ENCODE assay signal across 14 mouse cellular contexts in genomic region chr3:96135011-96135410, GRCm38 (mm10). TPM values are rescaled to one million over a fixed set of nuclear protein-coding genes. Genes with fewer than 3 reads are reported as not detected.
A peak's percentile ranks its signal among the peaks of the same experiment; 100 is the strongest.
DNase-seq lines count a peak whose midpoint lies in the region; ATAC-seq and TF ChIP-seq lines count a peak whose summit lies in the region.
"Had no signal": no experiment of that assay in that cellular context is flagged by ENCODE, and none has a peak within 500 bp of the region (broad histone marks: within the 10 kb centered on the region; RNA-seq: fewer than 3 reads in every experiment).

No protein-coding gene starts in this region.

- H3K9ac ChIP-seq in kidney, embryonic 16.5 days (replicated peaks; ENCODE audit: low read length) = no peak overlapping the region
- no peak overlapping the region for H3K9ac ChIP-seq in midbrain, embryonic 16.5 days (ENCODE audit: low read depth, low read length)
- H3K9ac ChIP-seq: embryonic facial prominence, embryonic 12.5 days; forebrain, embryonic 13.5 days; intestine, embryonic 15.5 days had no signal

- H3K4me3 ChIP-seq in kidney, embryonic 16.5 days (ENCODE audit: low read length) = no peak overlapping the region
- no peak overlapping the region for H3K4me3 ChIP-seq in midbrain, embryonic 16.5 days (ENCODE audit: low read depth, low read length)
- H3K4me3 ChIP-seq: embryonic facial prominence, embryonic 12.5 days; forebrain, embryonic 13.5 days; heart, adult 2 months; intestine, embryonic 15.5 days had no signal

- H3K27ac ChIP-seq in kidney, embryonic 16.5 days (ENCODE audit: low read length) = no peak overlapping the region
- H3K27ac ChIP-seq in midbrain, embryonic 16.5 days (ENCODE audit: low read length) = no peak overlapping the region
- H3K27ac ChIP-seq: embryonic facial prominence, embryonic 12.5 days; forebrain, embryonic 13.5 days; heart, adult 2 months; intestine, embryonic 15.5 days had no signal

- H3K4me1 ChIP-seq in kidney, embryonic 16.5 days (ENCODE audit: insufficient read depth, low read length) = 0 out of 2 replicates have a peak, but pooled peaks cover 6% of the 10 kb centered on the region
- H3K4me1 ChIP-seq in midbrain, embryonic 16.5 days (ENCODE audit: control insufficient read depth, insufficient read depth, low read length) = no peaks in the 10 kb centered on the region
- H3K4me1 ChIP-seq: intestine, embryonic 15.5 days had no signal

- 0 out of 2 replicates have a peak, but pooled peaks cover 3% of the 10 kb centered on the region for H3K36me3 ChIP-seq in kidney, embryonic 16.5 days (ENCODE audit: insufficient read depth, low read length)
- H3K36me3 ChIP-seq in midbrain, embryonic 16.5 days (ENCODE audit: control insufficient read depth, insufficient read depth, low read length) = 0 out of 2 replicates have a peak, but pooled peaks cover 2% of the 10 kb centered on the region
- H3K36me3 ChIP-seq: intestine, embryonic 15.5 days had no signal

- no peak for ATAC-seq in kidney, embryonic 16.5 days (ENCODE audit: low FRiP score, low TSS enrichment)
- peak; percentile 44 for ATAC-seq in Patski
- ATAC-seq in cerebellum, adult (ENCODE audit: insufficient number of reproducible peaks, low FRiP score, low TSS enrichment) = no peak
- ATAC-seq in midbrain, embryonic 16.5 days = no peak
- ATAC-seq: forebrain, embryonic 13.5 days; intestine, embryonic 15.5 days had no signal

- peak; percentile 72 for DNase-seq in kidney, adult 18-20 months
- DNase-seq in Patski (ENCODE audit: low read depth, low spot score) = no peak
- DNase-seq in adrenal gland, postnatal 14 days = peak; percentile 59
- DNase-seq in kidney, postnatal 25 days = peak; percentile 83 to 88
- DNase-seq: cerebellum, postnatal 36 days; heart, adult 2 months; right cerebral cortex, adult 18-20 months had no signal

- no peak overlapping the region for H3K4me2 ChIP-seq in kidney, embryonic 16.5 days (replicated peaks; ENCODE audit: low read depth, low read length)
- no peak overlapping the region for H3K4me2 ChIP-seq in midbrain, embryonic 16.5 days (ENCODE audit: low read length)
- H3K4me2 ChIP-seq: embryonic facial prominence, embryonic 12.5 days; forebrain, embryonic 13.5 days; intestine, embryonic 15.5 days had no signal

- CTCF ChIA-PET in Patski (lab: Charles Lee) = interaction anchor here (1.0 to 13.1 kb wide), 5 partner anchors 9 to 69 kb away, joined by 3 to 104 read pairs (median 5); no protein-coding TSS in a partner anchor

- in situ Hi-C loops in Patski (cut with MboI; ENCODE audit: low pct_unique_long_range_greater_than_20kb) = no loop called here

- POLR2A ChIA-PET in Patski (lab: Charles Lee) = interaction anchor here (2.1 kb wide), 1 partner anchor 31 kb away, joined by 7 read pairs; the partner anchor contains the start of gene Otud7b

- TF ChIP-seq CTCF in Patski (IDR thresholded peaks at IDR 0.05) = no peak

- no peaks in the 10 kb centered on the region for H3K9me3 ChIP-seq in kidney, embryonic 16.5 days (ENCODE audit: low read length)
- no peaks in the 10 kb centered on the region for H3K9me3 ChIP-seq in midbrain, embryonic 16.5 days (replicated peaks; ENCODE audit: control insufficient read depth, low read length, poor library complexity, severe bottlenecking)
- H3K9me3 ChIP-seq: embryonic facial prominence, embryonic 12.5 days; forebrain, embryonic 13.5 days; intestine, embryonic 15.5 days had no signal

- H3K27me3 ChIP-seq in kidney, embryonic 16.5 days (ENCODE audit: insufficient read depth, low read length) = no peaks in the 10 kb centered on the region
- H3K27me3 ChIP-seq in Patski = no peaks in the 10 kb centered on the region
- H3K27me3 ChIP-seq in midbrain, embryonic 16.5 days (ENCODE audit: control insufficient read depth, insufficient read depth, low read depth, low read length) = no peaks in the 10 kb centered on the region
- H3K27me3 ChIP-seq: embryonic facial prominence, embryonic 12.5 days; forebrain, embryonic 13.5 days; intestine, embryonic 15.5 days had no signal

- WGBS in kidney, embryonic 16.5 days = 62% methylated on average over 3 of the region's 3 CpGs
- 86% methylated on average over 3 of the region's 3 CpGs for WGBS in midbrain, embryonic 16.5 days

RNA-seq across cellular contexts. Expression of gene Mtmr11, which starts 26.8 kb away (rescaled TPM):
- polyA plus RNA-seq in kidney, embryonic 16.5 days (2015; fragmentation: Nextera tagmentation; extraction: Ambion mirVana) = 26.3 and 30.8 TPM in 2 replicates
- 104 TPM for polyA plus RNA-seq in Patski (2021)
- 9.3 and 15.6 TPM in 2 replicates for total RNA-seq in adrenal gland, postnatal 14 days (2021)
- 7.8 and 15.1 TPM in 2 replicates for polyA plus RNA-seq in midbrain, embryonic 16.5 days (2015; fragmentation: Nextera tagmentation; extraction: Ambion mirVana)
- total RNA-seq: megakaryocyte-erythroid progenitor cell, adult 5-6 weeks had no signal

RNA-seq across cellular contexts. Expression of gene Otud7b, which starts 30.7 kb away (rescaled TPM):
- 14.9 and 18.1 TPM in 2 replicates for polyA plus RNA-seq in kidney, embryonic 16.5 days (2015; fragmentation: Nextera tagmentation; extraction: Ambion mirVana)
- 45.3 TPM for polyA plus RNA-seq in Patski (2021)
- total RNA-seq in adrenal gland, postnatal 14 days (2021) = 31.8 and 40.8 TPM in 2 replicates
- 7.0 and 8.4 TPM in 2 replicates for polyA plus RNA-seq in midbrain, embryonic 16.5 days (2015; fragmentation: Nextera tagmentation; extraction: Ambion mirVana)

RNA-seq across cellular contexts. Expression of gene Sf3b4, which starts 37.1 kb away (rescaled TPM):
- polyA plus RNA-seq in kidney, embryonic 16.5 days (2015; fragmentation: Nextera tagmentation; extraction: Ambion mirVana) = 186 and 199 TPM in 2 replicates
- polyA plus RNA-seq in Patski (2021) = 119 TPM
- 52.0 and 57.5 TPM in 2 replicates for total RNA-seq in adrenal gland, postnatal 14 days (2021)
- 134 and 136 TPM in 2 replicates for polyA plus RNA-seq in midbrain, embryonic 16.5 days (2015; fragmentation: Nextera tagmentation; extraction: Ambion mirVana)

RNA-seq across cellular contexts. Expression of gene Sv2a, which starts 45.9 kb away (rescaled TPM):
- polyA plus RNA-seq in kidney, embryonic 16.5 days (2015; fragmentation: Nextera tagmentation; extraction: Ambion mirVana) = 5.1 TPM in 2 replicates
- 13.8 TPM for polyA plus RNA-seq in Patski (2021)
- 9.0 and 10.4 TPM in 2 replicates for total RNA-seq in adrenal gland, postnatal 14 days (2021)
- 123 and 137 TPM in 2 replicates for polyA plus RNA-seq in midbrain, embryonic 16.5 days (2015; fragmentation: Nextera tagmentation; extraction: Ambion mirVana)
